In the genomic region with DNA sequence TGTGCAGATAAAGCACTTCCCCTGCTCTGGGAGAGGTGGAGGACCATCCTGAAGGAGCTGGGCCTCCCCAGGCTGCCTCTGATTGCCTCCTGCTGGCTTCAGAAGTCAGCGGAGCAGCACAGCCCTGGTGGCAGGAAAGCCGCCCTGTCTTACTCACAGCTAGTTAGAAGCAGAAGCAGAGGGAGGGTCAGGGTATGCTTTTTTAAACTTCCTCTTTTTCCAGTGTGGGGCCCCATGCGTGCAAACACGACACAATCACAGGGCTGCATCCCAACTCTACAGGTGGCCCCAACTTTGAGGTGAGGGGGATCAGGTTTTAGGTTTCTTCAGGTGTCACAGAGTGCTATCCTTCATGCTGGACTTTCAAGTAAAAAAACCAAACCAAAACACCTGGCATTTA, we compare ENCODE assay signal across 9 mouse cellular contexts. TPM values are rescaled to one million over a fixed set of nuclear protein-coding genes. Genes with fewer than 3 reads are reported as not detected.
DNase-seq lines count a peak whose midpoint lies in the region; ATAC-seq and TF ChIP-seq lines count a peak whose summit lies in the region.
"Had no signal": no experiment of that assay in that cellular context is flagged by ENCODE, and none has a peak within 500 bp of the region (broad histone marks: within the 10 kb centered on the region; RNA-seq: fewer than 3 reads in every experiment).

No protein-coding gene starts in this region.

- no peak overlapping the region for H3K4me3 ChIP-seq in layer of hippocampus, adult 2 months
- no peak overlapping the region for H3K4me3 ChIP-seq in brown adipose tissue, adult 24 weeks (ENCODE audit: insufficient read depth, low read depth, low read length)
- no peak overlapping the region for H3K4me3 ChIP-seq in intestine, postnatal 0 days (ENCODE audit: low read depth, low read length)

- H3K9ac ChIP-seq in intestine, postnatal 0 days (ENCODE audit: low read depth, low read length), result no peak overlapping the region

- no peaks in the 10 kb centered on the region for H3K36me3 ChIP-seq in intestine, postnatal 0 days (ENCODE audit: control insufficient read depth, insufficient read depth)

- H3K4me1 ChIP-seq in brown adipose tissue, adult 24 weeks (ENCODE audit: control insufficient read depth, insufficient read depth, insufficient read length, low read length), result peaks cover 69% of the 10 kb centered on the region
- H3K4me1 ChIP-seq in intestine, postnatal 0 days (replicated peaks; ENCODE audit: control insufficient read depth, insufficient read depth, low read length), result peaks cover 21% of the 10 kb centered on the region; the same call in 1 of the 2 replicates

- peak overlapping the region; percentile 90 for H3K27ac ChIP-seq in layer of hippocampus, adult 2 months
- H3K27ac ChIP-seq in brown adipose tissue, adult 24 weeks (replicated peaks; ENCODE audit: low read depth, low read length), result peak overlapping the region; percentile 97
- peak overlapping the region; percentile 17; the same call in 1 of the 2 replicates for H3K27ac ChIP-seq in intestine, postnatal 0 days (ENCODE audit: low read depth, low read length)

- no peak for ATAC-seq in intestine, postnatal 0 days
- peak; percentile 59 for ATAC-seq in megakaryocyte, adult 5-6 weeks (ENCODE audit: poor library complexity, severe bottlenecking)
- ATAC-seq in erythroblast, adult 5-6 weeks (replicated peaks; ENCODE audit: low FRiP score, poor library complexity, severe bottlenecking), result no peak
- no peak for ATAC-seq in activated CD4-positive, CD25-positive, alpha-beta regulatory T cell, adult 4 months

- DNase-seq in layer of hippocampus, adult 2 months (ENCODE audit: low spot score in 2 of 2), result no peak
- no peak for DNase-seq in layer of hippocampus, adult 9-10 months (ENCODE audit: low spot score)
- no peak for DNase-seq in urinary bladder, postnatal 4 days (ENCODE audit: low spot score in 2 of 2)

- no peaks in the 10 kb centered on the region for H3K27me3 ChIP-seq in intestine, postnatal 0 days (replicated peaks; ENCODE audit: control insufficient read depth, insufficient read depth, low read length)

- H3K9me3 ChIP-seq in intestine, postnatal 0 days (ENCODE audit: control insufficient read depth), result no peaks in the 10 kb centered on the region

- 46% methylated on average over 4 of the region's 4 CpGs for WGBS in intestine, postnatal 0 days

- no peak overlapping the region for H3K4me2 ChIP-seq in intestine, postnatal 0 days (replicated peaks; ENCODE audit: low read depth)

- TF ChIP-seq CTCF in layer of hippocampus, adult 2 months (conservative IDR thresholded peaks at IDR 0.05), result peak; percentile 40
- TF ChIP-seq CTCF in intestine, postnatal 0 days (IDR thresholded peaks at IDR 0.05; ENCODE audit: low read depth), result peak; percentile 45

RNA-seq across cellular contexts. Expression of gene E030018B13Rik, which starts 5.7 kb away (rescaled TPM):
- total RNA-seq in layer of hippocampus, adult 2 months (2021), result not detected
- polyA plus RNA-seq in brown adipose tissue, adult 24 weeks (2012; ENCODE audit: insufficient read depth, insufficient read length, missing spikeins), result not detected in 2 replicates
- not detected in 2 replicates for polyA plus RNA-seq in intestine, postnatal 0 days (2015; fragmentation: Nextera tagmentation; extraction: Ambion mirVana)
- not detected in 2 replicates for total RNA-seq in megakaryocyte, adult 5-6 weeks (2015)
- not detected in 2 replicates for total RNA-seq in megakaryocyte, adult 5-6 weeks (2017)
- not detected in 2 replicates for total RNA-seq in erythroblast, adult 5-6 weeks (2015; ENCODE audit: low replicate concordance)
- total RNA-seq in erythroblast, adult 5-6 weeks (2017; ENCODE audit: low replicate concordance), result not detected in 2 replicates
- under 1 TPM in 1 of 2 experiments, not detected in 1; 0.56 TPM for polyA plus RNA-seq in activated CD4-positive, CD25-positive, alpha-beta regulatory T cell, adult 4 months (2017; shearing (Covaris generic))
- polyA plus RNA-seq: limb, embryonic 14.5 days had no signal

RNA-seq across cellular contexts. Expression of gene Klf13, which starts 27.8 kb away (rescaled TPM):
- total RNA-seq in layer of hippocampus, adult 2 months (2021), result 100 to 1,000 TPM; 200 to 216 TPM
- 13.6 and 24.0 TPM in 2 replicates for polyA plus RNA-seq in brown adipose tissue, adult 24 weeks (2012; ENCODE audit: insufficient read depth, insufficient read length, missing spikeins)
- polyA plus RNA-seq in intestine, postnatal 0 days (2015; fragmentation: Nextera tagmentation; extraction: Ambion mirVana), result 19.3 and 24.5 TPM in 2 replicates
- 108 and 122 TPM in 2 replicates for total RNA-seq in megakaryocyte, adult 5-6 weeks (2015)
- 61.7 and 64.4 TPM in 2 replicates for total RNA-seq in megakaryocyte, adult 5-6 weeks (2017)
- 29.4 and 32.6 TPM in 2 replicates for total RNA-seq in erythroblast, adult 5-6 weeks (2015; ENCODE audit: low replicate concordance)
- total RNA-seq in erythroblast, adult 5-6 weeks (2017; ENCODE audit: low replicate concordance), result 16.7 and 36.9 TPM in 2 replicates
- 100 to 1,000 TPM; 153 to 178 TPM for polyA plus RNA-seq in activated CD4-positive, CD25-positive, alpha-beta regulatory T cell, adult 4 months (2017; shearing (Covaris generic))

Comparison
In these comparisons a context has a peak if more than half of its experiments do, and no peak if none do; other contexts are left out.
1. H3K27ac ChIP-seq: peak in every context shown above with its lines; median percentile 97 in brown adipose tissue, adult 24 weeks; 90 in layer of hippocampus, adult 2 months; 17 in intestine, postnatal 0 days.